Mouse (Mus musculus): Measurements from ENCODE around the gene Efcab14.

Gene Efcab14

DNA sequence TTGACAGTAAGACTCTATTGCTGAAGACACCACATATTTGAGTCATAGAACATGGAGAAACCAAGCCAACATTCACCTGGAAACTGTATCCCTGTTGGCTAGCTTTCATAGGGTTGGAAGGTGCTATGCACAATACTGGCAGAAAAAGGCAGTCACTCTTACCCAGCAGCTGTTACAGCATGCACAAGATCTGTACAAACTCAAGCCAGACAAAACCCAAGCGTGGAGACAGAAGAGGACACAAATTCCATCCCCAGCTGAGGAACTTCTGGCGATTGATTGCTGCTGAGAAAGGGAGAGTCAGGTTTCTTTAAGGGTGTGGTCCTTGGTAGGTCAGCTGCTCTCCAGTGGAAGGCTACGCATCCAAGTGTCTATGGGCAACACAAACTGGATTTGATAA lies 82.7 kb downstream of the Efcab14 start:
- POLR2A ChIA-PET: interaction anchor here in 3 of 4 experiments (0.5 to 7.2 kb wide), 19 partner anchors 8 to 820 kb away, joined by 3 to 79 read pairs (median 8); partner anchors contain the start of genes Atpaf1 (in 2 of the 3), Mknk1 (in 2 of the 3), Nsun4 (in 1 of the 3) and Stil (in 1 of the 3)

GRCm38 (mm10) chr4:115820944-115821343 lies 83.4 kb downstream of the Efcab14 start:
- ChIA-PET CTCF (interaction anchor here in 2 of 4 experiments (0.6 to 1.0 kb wide), 2 partner anchors 66 to 183 kb away, joined by 3 read pairs; no protein-coding TSS in a partner anchor), POLR2A (interaction anchor here in 3 of 4 experiments (0.8 to 7.2 kb wide), 28 partner anchors 8 to 236 kb away, joined by 3 to 79 read pairs (median 5); partner anchors contain the start of genes Atpaf1 (in 3 of the 3), Mknk1 (in 3 of the 3), Efcab14 (in 1 of the 3) and Nsun4 (in 1 of the 3))

More for the DNA sequence above, 82.7 kb downstream of the Efcab14 start:
- CTCF ChIA-PET: interaction anchor here in 2 of 4 experiments (0.5 to 0.6 kb wide), 2 partner anchors 67 to 82 kb away, joined by 3 to 5 read pairs; no protein-coding TSS in a partner anchor

- POLR2A ChIA-PET: interaction anchor here in 3 of 4 experiments (0.8 to 7.2 kb wide), 28 partner anchors 8 to 236 kb away, joined by 3 to 79 read pairs (median 5); partner anchors contain the start of genes Atpaf1 (in 3 of the 3), Mknk1 (in 3 of the 3), Efcab14 (in 1 of the 3) and Nsun4 (in 1 of the 3)
- CTCF ChIA-PET: interaction anchor here in 1 of 4 experiments (1.0 kb wide), 1 partner anchor 183 kb away, joined by 3 read pairs; no protein-coding TSS in a partner anchor
Measured at GRCm38 (mm10) chr4:115821431-115821830, 83.9 kb downstream of the Efcab14 start.

DNA sequence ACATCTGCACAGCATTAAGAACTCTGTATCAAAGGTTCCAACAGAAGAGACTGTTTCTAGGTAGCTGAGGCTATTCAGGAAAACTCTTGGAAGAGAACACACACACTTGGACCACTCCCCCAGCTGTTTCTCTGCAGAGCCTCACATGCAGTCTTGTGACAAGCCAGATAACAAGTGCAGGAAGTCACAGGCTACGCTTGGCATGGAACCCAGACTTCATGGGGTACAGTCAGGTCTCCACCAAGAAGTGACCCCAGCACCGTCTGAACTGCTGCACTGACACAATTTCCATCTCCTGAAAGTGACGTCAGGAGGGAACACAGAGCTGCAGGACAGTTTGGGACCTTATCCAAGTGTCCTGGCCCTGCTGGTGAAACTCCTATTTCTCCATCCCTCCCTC lies 84.4 kb downstream of the Efcab14 start:
- POLR2A ChIA-PET: interaction anchor here in 3 of 4 experiments (0.8 to 7.2 kb wide), 19 partner anchors 9 to 231 kb away, joined by 3 to 79 read pairs (median 8); partner anchors contain the start of genes Atpaf1 (in 3 of the 3), Mknk1 (in 3 of the 3) and Nsun4 (in 1 of the 3)
- CTCF ChIA-PET: interaction anchor here in 1 of 4 experiments (1.0 kb wide), 1 partner anchor 182 kb away, joined by 3 read pairs; no protein-coding TSS in a partner anchor

DNA sequence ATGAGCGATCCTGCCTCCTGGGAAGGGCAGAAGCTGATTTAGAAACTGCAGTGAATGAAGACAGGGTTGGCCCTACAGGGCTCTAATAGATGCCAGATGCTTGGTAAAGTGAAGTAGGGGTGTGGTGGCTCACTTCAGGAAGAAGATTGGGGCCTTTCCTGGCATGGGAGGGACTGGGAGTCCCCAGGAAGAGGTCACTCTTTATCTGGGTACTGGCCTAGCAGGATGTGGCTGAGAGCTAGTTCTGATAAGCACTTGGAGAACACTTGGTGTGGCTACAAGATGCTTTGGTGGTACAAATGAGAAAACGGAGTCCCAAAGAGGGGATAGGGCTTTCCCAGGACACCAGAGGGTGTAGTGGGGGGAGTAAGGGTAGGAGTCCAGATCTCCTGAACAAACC lies 86.6 kb downstream of the Efcab14 start:
- ChIA-PET CTCF (no interaction called here), POLR2A (interaction anchor here in 2 of 4 experiments (1.1 to 7.2 kb wide), 6 partner anchors 7 to 40 kb away, joined by 3 to 79 read pairs (median 7); partner anchors contain the start of genes Atpaf1 (in 2 of the 2) and Mknk1 (in 1 of the 2))

GRCm38 (mm10) chr4:115825271-115825670 lies 87.7 kb downstream of the Efcab14 start:
- ChIA-PET CTCF (interaction anchor here in 1 of 4 experiments (0.6 kb wide), 1 partner anchor 42 kb away, joined by 3 read pairs; no protein-coding TSS in a partner anchor), POLR2A (interaction anchor here in 2 of 4 experiments (0.8 to 5.0 kb wide), 5 partner anchors 12 to 41 kb away, joined by 3 to 31 read pairs (median 5); partner anchors contain the start of genes Mknk1 (in 2 of the 2) and Atpaf1 (in 1 of the 2))

Measured in embryonic stem cell, embryonic (primary cell).